Mouse (Mus musculus) limb, embryonic 10.5 days (tissue): Measurements from ENCODE around the gene Tjp3. TPM values are rescaled to one million over a fixed set of nuclear protein-coding genes. Genes with fewer than 3 reads are reported as not detected.

Experiments used
- DNase-seq: peaks from one replicate; pipeline ENCODE4 v3.0.0-alpha.2; 2017; ENCODE audit warnings: low spot score
- H3K27ac ChIP-seq: fragments of 300-500 bp; sonication (generic); 2 replicates; pipeline ENCODE4 v1.5.1; 2016; ENCODE audit warnings: mild to moderate bottlenecking
- H3K27me3 ChIP-seq: fragments of 300-500 bp; sonication (generic); 2 replicates; pipeline ENCODE4 v1.6.1; 2016; ENCODE audit warnings: low read depth, mild to moderate bottlenecking; ENCODE audit not compliant: poor library complexity, severe bottlenecking
- H3K36me3 ChIP-seq: fragments of 300-500 bp; sonication (generic); 2 replicates; pipeline ENCODE4 v1.6.1; 2016; ENCODE audit warnings: mild to moderate bottlenecking, moderate library complexity
- H3K4me1 ChIP-seq: fragments of 300-500 bp; sonication (generic); 2 replicates; pipeline ENCODE4 v1.6.1; 2016
- H3K4me3 ChIP-seq: fragments of 300-500 bp; sonication (generic); 2 replicates; pipeline ENCODE4 v1.5.1; 2016; ENCODE audit warnings: mild to moderate bottlenecking, moderate library complexity
- H3K9me3 ChIP-seq: fragments of 300-500 bp; sonication (generic); replicated peaks from 2 replicates; pipeline ENCODE4 v1.6.1; 2016; ENCODE audit warnings: mild to moderate bottlenecking
- WGBS: fragments of 180-500 bp; shearing (Covaris S2); methylation state at CpG from one replicate; pipeline ENCODE4 v1.1.7; 2016; 5-methylcytosine and 5-hydroxymethylcytosine counted together
- polyA plus RNA-seq: library from polyadenylated mRNA; unstranded; fragments of >200 nt; fragmentation: Nextera tagmentation; extraction: Ambion mirVana; gene quantifications from 2 replicates; pipeline ENCODE4 v1.2.1, GENCODE M21; 2016

Tjp3 gene
- polyA plus RNA-seq, 1 experiment from 2014 or later, result 4.7 TPM

- DNase-seq, result no peak
- peaks cover 53% of the 10 kb centered on the region for H3K36me3 ChIP-seq
- H3K4me3 ChIP-seq, result peak overlapping the region; percentile 16
- H3K4me1 ChIP-seq, result peaks cover 70% of the 10 kb centered on the region
- WGBS, result 81% methylated on average over 4 of the region's 4 CpGs
- no peaks in the 10 kb centered on the region for H3K27me3 ChIP-seq
- H3K27ac ChIP-seq, result peak overlapping the region; percentile 42
- no peaks in the 10 kb centered on the region for H3K9me3 ChIP-seq
Measured at GRCm38 (mm10) chr10:81302288-81302687, 10.9 kb upstream of the Tjp3 start.

- peaks cover 72% of the 10 kb centered on the region for H3K4me1 ChIP-seq
Measured at GRCm38 (mm10) chr10:81301321-81301720, 9.9 kb upstream of the Tjp3 start.

DNA sequence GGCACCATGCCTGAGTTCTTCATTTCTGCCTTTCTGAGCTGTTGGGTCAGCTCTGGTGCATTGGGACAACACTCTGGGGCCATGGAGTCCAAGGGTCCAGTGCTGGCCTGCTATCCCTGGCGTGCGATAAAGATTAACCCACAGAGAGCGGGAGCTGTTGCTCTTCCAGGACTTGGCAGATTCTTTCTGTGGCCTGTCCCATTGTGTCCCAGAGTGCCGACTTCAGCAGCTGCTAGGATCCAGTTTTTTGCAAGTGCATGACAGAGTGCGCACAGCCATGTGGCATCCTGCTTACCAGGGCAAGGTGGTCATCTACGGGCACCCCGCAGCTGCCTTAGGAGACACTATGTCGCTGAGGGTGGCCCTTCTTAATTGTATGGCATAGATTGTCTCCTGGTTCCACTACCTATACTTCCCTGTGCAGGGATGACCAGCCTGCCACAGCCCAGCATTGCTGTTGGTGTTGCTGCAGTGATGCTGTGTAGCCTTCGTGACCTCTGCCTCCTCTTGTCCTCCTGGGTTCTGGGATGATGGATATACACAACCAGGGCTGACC, 9.0 kb upstream of the Tjp3 start:
- Histone ChIP-seq H3K27ac (no peak overlapping the region), H3K9me3 (no peaks in the 10 kb centered on the region), H3K4me1 (peaks cover 72% of the 10 kb centered on the region), H3K36me3 (peaks cover 50% of the 10 kb centered on the region), H3K4me3 (no peak overlapping the region), H3K27me3 (no peaks in the 10 kb centered on the region)
- no peak for DNase-seq
- WGBS, result 85% methylated on average over 9 of the region's 9 CpGs

More at GRCm38 (mm10) chr10:81301321-81301720, 9.9 kb upstream of the Tjp3 start:
- DNase-seq, result no peak
- Histone ChIP-seq H3K9me3 (no peaks in the 10 kb centered on the region), H3K27me3 (no peaks in the 10 kb centered on the region), H3K27ac (no peak overlapping the region), H3K4me3 (no peak overlapping the region), H3K36me3 (peaks cover 50% of the 10 kb centered on the region)
- 84% methylated on average over 9 of the region's 9 CpGs for WGBS

- 89% methylated on average over 14 of the region's 14 CpGs for WGBS
- Histone ChIP-seq H3K36me3 (peaks cover 49% of the 10 kb centered on the region), H3K4me1 (peaks cover 75% of the 10 kb centered on the region), H3K4me3 (no peak overlapping the region), H3K27me3 (no peaks in the 10 kb centered on the region), H3K27ac (no peak overlapping the region), H3K9me3 (no peaks in the 10 kb centered on the region)
- DNase-seq, result no peak
Measured at GRCm38 (mm10) chr10:81299585-81300351, 8.4 kb upstream of the Tjp3 start.

- Histone ChIP-seq H3K27ac (0 out of 2 replicates have a peak overlapping the region, but pooled peaks have one; percentile 19), H3K4me1 (peaks cover 77% of the 10 kb centered on the region), H3K27me3 (no peaks in the 10 kb centered on the region), H3K4me3 (no peak overlapping the region), H3K9me3 (no peaks in the 10 kb centered on the region), H3K36me3 (peaks cover 47% of the 10 kb centered on the region)
- DNase-seq, result no peak
- WGBS, result 93% methylated on average over 17 of the region's 17 CpGs
Measured at GRCm38 (mm10) chr10:81298369-81299100, 7.2 kb upstream of the Tjp3 start.

DNA sequence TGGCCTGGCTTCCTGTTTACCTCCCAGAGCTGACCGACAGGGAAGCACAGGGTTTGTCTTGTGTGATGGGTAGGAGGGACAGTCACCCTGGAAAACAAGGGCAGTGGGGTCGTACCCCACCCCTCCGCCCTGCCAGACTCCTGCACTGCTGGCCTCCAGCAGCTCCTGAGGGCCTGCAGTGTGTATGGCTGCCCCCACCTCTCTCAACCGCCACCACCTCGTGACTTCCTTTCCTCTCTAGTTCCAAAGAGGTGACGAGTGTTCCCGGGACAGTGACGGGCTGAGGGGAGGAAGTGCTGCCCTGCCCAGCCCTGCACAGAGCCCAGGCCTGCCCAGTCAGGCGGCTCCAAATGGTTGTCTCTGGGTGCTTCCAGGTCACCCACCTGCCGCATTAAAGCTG, 6.5 kb upstream of the Tjp3 start:
- 45% methylated on average over 10 of the region's 10 CpGs for WGBS
- Histone ChIP-seq H3K27me3 (no peaks in the 10 kb centered on the region), H3K9me3 (no peaks in the 10 kb centered on the region), H3K4me3 (0 out of 2 replicates have a peak overlapping the region, but pooled peaks have one; percentile 2), H3K27ac (0 out of 2 replicates have a peak overlapping the region, but pooled peaks have one; percentile 19), H3K4me1 (peaks cover 72% of the 10 kb centered on the region), H3K36me3 (peaks cover 43% of the 10 kb centered on the region)
- DNase-seq, result no peak

DNA sequence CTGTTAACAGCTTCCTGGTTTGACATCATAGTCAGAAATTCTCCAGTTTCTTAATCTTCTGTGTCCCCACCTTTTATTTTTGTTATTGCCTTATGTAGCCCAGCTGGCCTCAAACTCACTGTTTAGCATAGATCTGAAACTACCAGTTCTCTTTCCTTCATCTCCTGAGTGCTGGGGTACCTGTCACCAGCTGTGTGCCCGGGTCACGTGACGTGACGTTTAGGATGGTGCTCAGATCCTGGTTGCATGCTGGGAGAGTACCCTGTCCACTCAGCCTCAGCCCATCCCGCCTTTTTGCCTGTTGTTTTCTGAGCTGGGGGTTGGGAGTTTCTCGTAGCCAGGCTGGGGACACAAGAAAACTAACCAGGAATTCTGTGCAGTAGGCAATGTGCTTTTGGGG, 5.9 kb upstream of the Tjp3 start:
- DNase-seq, result no peak
- peak overlapping the region; percentile 19; the same call in 1 of the 2 replicates for H3K27ac ChIP-seq
- 80% methylated on average over 6 of the region's 6 CpGs for WGBS
- peaks cover 66% of the 10 kb centered on the region for H3K4me1 ChIP-seq
- H3K4me3 ChIP-seq, result peak overlapping the region; percentile 2; the same call in 1 of the 2 replicates
- no peaks in the 10 kb centered on the region for H3K9me3 ChIP-seq
- H3K27me3 ChIP-seq, result peaks cover 2% of the 10 kb centered on the region
- peaks cover 40% of the 10 kb centered on the region for H3K36me3 ChIP-seq

DNA sequence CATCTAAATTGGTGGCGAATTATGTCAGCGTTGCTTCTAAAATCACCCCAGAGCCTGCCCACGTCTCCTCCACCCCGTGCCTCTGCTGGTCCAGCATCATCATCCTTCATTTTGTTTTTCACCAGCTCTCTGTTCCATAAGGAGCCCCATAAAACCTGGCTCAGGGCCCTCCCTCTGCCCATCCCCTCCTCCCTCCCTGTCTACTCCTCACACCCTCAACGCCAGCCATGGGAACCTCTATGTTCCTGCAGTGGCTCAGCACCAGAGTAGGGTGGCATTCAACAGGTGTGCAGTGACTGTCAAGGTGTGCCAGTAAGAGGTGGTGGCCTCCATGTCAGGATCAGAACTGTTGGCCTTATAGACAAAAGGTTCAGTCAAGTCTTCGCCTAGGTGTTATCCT, 3.8 kb upstream of the Tjp3 start:
- no peak for DNase-seq
- Histone ChIP-seq H3K36me3 (peaks cover 31% of the 10 kb centered on the region), H3K4me3 (no peak overlapping the region), H3K27ac (no peak overlapping the region), H3K27me3 (peaks cover 23% of the 10 kb centered on the region), H3K9me3 (no peaks in the 10 kb centered on the region), H3K4me1 (peaks cover 56% of the 10 kb centered on the region)
- WGBS, result 94% methylated on average over 6 of the region's 6 CpGs

DNA sequence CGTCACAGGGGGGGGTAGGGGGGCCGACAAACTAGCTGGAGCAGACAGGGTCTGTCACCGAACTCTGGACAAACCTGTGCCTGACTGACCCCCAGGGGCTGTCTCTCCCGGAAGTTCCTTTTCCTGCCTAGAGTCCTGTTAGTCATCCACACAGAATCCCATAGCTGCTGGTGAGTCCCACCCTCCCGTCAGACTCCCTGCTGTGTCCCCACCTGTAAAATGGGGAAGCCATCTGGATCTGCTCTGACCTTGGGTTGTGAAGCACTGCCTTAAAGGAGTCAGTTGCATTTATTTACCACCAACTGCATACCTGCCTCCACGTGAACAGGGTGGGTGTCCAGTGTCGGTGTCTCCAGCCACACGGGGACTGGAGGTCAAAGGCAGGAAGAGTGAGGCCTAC, 3.1 kb upstream of the Tjp3 start:
- no peak for DNase-seq
- peaks cover 30% of the 10 kb centered on the region for H3K27me3 ChIP-seq
- H3K27ac ChIP-seq, result peak overlapping the region; percentile 96; the same call in 1 of the 2 replicates
- H3K4me3 ChIP-seq, result peak overlapping the region; percentile 83
- H3K36me3 ChIP-seq, result peaks cover 31% of the 10 kb centered on the region
- H3K9me3 ChIP-seq, result no peaks in the 10 kb centered on the region
- H3K4me1 ChIP-seq, result peaks cover 48% of the 10 kb centered on the region
- 58% methylated on average over 8 of the region's 8 CpGs for WGBS

GRCm38 (mm10) chr10:81293334-81294030, 2.1 kb upstream of the Tjp3 start:
- peaks cover 27% of the 10 kb centered on the region for H3K36me3 ChIP-seq
- no peak for DNase-seq
- peaks cover 35% of the 10 kb centered on the region for H3K27me3 ChIP-seq
- no peaks in the 10 kb centered on the region for H3K9me3 ChIP-seq
- H3K4me3 ChIP-seq, result peak overlapping the region; percentile 83
- H3K27ac ChIP-seq, result peak overlapping the region; percentile 96
- H3K4me1 ChIP-seq, result peaks cover 39% of the 10 kb centered on the region
- 5% methylated on average over 25 of the region's 25 CpGs for WGBS

DNA sequence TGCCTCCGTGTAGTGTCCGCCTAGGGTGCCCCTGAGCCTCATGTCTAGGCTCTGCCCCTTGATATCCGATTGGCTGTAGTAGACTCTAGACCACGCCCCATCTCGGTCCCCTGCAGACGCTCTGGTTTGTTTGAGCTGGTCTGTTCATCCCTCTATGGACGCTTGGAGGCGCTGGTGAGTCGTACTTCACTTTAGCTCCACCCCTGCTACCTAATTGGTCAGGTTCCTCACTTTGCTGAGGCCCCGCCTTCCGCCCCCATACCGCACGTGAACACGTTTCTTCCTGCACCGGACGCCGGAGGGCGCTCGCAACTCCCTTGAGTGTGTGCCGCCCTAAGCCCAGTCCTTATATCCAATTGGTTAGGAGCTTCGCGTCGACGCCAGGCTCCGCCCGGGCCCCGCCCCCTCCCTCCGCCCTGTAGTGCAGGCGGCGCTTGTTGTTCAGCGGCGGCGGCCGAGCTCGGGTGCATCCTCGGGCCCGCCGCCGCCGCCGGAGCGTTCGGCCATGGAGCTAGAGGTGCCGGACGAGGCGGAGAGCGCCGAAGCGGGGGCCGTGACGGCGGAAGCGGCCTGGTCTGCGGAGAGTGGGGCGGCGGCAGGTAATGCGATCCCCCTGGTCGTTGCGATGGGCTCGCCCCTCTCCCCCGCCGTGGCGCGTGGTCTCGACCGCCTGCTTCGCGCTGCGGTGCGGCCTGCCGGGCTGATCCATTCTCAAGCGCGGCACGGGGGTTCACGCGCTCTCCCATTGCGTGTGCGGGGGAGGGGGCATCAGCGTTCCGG, 1.4 kb upstream of the Tjp3 start, which contains the start of gene Pip5k1c:
Pip5k1c (plus strand) TSS at position 410 of the 780 bp plus-strand sequence.
- WGBS, result under 1% methylated on average over 76 of the region's 80 CpGs
- Histone ChIP-seq H3K4me3 (peak within 1 kb of the TSS; percentile 83), H3K27ac (peak within 1 kb of the TSS; percentile 96), H3K9me3 (no peaks in the 10 kb centered on the region), H3K27me3 (peaks cover 41% of the 10 kb centered on the region), H3K36me3 (peaks cover 21% of the 10 kb centered on the region), H3K4me1 (peaks cover 33% of the 10 kb centered on the region)
- peak; percentile 98 for DNase-seq
